Mouse (Mus musculus): Measurements from ENCODE around the gene Slc12a6.

The Slc12a6 gene

GRCm38 (mm10) chr2:112391346-112392000, 125.8 kb downstream of the Slc12a6 start:
- 62% methylated on average over 4 of the region's 4 CpGs for WGBS

DNA sequence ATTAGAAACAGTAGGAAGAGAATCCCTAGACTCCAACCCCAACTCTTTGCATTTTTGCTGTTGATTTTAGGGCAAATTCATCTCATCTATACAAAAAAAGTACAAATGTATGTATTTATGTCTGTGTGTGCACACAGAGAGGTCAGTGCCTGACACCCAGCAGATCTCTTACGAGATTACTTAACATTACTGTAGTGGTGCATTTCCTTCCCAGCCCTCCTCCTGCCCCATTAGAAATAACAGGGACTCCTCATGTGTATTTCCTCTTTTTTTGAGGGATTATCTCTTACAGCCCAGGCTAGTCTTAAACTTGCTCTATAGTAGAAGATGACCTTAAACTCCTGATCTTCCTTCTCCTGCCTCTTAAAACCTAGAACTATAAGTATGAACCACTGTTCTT, 127.1 kb downstream of the Slc12a6 start:
- WGBS, result 77% methylated on average over 1 of the region's 1 CpGs

- WGBS, result 67% methylated on average over 1 of the region's 1 CpGs
Observed at GRCm38 (mm10) chr2:112396649-112397048, 131.0 kb downstream of the Slc12a6 start.

DNA sequence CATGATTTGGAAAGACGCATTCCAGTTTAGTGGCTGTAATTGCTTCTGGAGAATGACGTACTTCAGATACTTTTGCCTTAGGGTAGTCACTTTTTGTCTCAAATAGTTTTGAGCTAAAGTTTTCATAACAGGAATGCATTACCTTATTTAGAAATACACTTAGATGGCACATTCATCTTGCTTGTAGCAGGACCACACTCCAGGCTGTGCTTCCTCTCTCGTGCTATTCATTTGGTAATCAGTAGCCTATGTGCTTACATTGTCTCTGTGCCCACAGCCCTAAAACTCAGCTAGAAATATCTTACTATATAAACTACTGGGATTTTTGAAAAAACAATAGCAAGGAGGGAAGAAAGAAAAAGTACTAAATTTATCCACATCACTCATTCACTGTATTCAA, 141.4 kb downstream of the Slc12a6 start:
- WGBS, result 75% methylated on average over 3 of the region's 3 CpGs

Measured in cerebral cortex, adult 2 months (tissue).